Mouse (Mus musculus) kidney, postnatal 10 days (tissue): ENCODE measurements at regions not wholly inside any gene's neighbourhood (a gene's known extent, or its start where the extent isn't known, plus 50 kb on each side); places are given as distances from the start of the nearest gene placed in this dataset.
"Not testable (repeated sequence)": the region's sequence is repeated elsewhere in the genome, so short reads cannot be mapped to it uniquely, and the experiment has no call there.

Experiments used
- DNase-seq: peaks from one replicate; pipeline ENCODE4 v3.0.0; 2021; ENCODE audit warnings: mixed read lengths

DNA sequence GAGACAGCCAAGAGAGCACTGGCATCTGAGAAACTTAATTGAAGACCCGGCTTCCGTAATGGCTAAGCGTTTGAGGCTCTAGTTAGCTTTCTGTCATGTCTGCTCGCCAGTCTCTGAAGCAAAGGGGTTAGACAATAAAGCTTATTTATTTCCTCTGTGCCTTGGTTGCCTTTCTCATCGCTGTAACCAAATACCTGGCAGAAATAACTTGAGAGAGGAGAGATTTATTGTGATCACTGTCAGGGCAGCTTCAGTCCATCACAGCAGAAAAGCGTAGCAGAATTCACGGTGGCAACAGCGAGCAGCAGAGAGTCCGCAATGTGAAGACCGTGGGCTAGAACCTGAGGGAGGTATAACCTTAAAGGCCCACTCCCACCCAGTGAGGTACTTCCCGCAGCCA lies 174.2 kb upstream of the Cdkn3 start:
- DNase-seq, result no peak

DNA sequence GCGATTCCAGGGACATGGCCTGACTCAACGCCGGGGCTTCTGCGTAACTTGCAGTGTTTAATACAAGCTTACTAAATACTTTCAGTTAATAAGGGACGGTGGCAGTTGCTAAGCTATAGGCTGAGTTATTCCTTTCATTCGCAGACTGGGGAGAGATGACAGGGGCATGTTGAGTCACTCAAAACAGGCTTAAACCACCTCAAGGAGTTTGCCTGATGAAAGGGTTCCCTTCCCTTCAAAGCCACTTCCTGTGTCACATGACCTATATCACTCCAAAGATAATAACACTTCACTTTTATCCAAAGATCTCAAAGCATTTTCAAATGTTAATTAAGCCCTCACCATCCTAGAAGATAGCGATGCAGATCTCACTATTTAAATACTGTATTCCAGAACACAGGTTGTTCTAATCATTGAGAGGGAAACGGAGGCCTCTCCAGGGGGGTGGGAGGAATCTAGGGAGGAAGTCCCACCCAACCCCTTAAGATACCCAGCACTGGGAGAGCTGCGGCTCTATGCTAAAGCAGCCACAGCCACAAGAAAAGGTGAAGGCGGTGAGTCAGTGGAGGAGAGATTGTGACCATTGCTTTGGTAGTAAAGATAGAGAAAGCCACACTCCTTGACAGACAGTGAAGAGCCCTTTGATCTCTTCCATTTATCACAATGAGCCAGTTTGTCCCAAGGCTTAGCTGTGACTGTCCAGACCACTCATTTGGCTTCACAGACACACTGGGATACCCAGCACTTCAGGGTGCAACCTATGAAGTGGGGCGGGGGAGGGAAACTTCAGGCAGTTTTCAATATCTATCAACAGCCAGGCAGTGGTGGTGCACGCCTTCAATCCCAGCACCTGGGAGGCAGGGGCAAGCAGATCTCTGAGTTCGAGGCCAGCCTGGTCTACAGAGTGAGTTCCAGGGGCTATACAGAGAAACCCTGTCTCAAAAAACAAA lies 182.0 kb upstream of the Cdkn3 start:
- no peak for DNase-seq

DNA sequence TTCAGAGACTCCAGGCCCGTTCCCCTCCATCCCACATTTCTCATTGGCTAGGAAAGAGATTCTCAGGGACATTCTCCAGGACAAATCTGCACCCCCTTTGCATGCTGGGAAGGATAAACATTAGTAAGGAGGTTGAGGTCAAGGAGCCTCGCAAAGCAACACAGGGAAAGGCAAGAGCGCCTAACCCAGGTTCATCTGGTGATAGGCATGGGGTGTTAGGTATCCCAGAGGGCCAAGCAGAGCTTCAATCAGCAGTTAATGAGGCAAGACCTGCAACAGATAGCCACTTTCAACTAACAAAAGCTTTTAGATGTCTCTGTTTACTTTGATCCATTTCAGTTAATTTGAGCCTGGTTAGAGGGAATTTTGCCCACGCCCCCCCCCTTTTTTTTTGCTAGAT lies 184.5 kb upstream of the Cdkn3 start:
- DNase-seq, result no peak

DNA sequence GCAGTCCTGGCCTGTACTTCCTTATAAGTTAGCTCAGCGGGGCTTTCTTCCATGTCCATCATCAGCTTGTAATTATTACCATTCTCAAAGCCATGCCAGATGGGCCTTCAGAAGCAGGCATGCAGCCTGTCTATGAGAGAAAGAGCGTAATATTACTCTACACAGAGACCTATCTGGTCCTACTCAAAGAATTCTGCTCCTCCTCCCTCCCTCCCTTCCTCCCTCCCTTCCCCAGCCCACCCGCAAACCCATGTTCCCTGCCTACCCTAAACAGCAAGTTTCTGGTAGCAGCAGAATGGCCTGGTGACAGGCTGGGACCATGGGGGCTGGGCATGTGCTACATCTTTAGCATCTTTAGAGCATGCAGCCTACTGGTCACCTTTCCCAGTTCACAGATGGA lies 184.9 kb upstream of the Cdkn3 start:
- DNase-seq, result no peak

DNA sequence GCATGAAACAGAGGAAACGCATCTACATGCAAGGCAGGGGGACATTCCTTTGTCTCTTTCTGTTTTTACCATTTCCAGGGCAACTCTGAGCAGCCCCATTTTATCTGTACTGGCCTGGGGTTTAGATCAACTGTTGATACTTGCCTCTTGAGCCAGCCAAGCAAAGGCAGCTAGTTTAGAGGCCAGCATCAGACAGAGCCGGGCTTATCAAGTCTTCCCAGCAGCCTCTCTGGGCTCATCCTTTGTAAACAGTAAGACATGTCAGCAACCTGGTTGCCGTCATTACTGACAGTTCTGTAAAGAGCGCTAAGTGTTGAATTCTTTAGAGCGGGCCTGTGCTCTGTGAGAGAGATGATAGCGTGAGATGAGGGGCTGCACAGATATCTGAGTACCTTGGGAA lies 182.9 kb upstream of the Bmp4 start:
- DNase-seq, result no peak

DNA sequence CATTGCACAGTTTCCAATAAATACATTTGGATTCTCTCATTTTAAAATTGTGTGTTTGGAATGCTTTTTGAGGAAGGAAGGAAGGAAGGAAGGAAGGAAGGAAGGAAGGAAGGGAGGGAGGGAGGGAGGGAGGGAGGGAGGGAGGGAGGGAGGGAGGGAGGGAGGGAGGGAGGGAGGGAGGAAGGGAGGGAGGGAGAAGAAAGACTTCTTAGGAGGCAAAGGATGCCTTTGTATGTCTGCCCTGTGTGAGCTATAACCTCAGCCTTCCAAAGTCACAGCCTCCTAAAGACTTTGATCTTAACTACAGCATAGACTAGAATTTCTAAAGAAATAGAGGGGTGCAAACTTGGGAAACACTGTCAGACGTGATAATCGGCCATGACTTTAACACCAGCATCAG lies 182.5 kb upstream of the Bmp4 start:
- DNase-seq, result not testable (repeated sequence)

DNA sequence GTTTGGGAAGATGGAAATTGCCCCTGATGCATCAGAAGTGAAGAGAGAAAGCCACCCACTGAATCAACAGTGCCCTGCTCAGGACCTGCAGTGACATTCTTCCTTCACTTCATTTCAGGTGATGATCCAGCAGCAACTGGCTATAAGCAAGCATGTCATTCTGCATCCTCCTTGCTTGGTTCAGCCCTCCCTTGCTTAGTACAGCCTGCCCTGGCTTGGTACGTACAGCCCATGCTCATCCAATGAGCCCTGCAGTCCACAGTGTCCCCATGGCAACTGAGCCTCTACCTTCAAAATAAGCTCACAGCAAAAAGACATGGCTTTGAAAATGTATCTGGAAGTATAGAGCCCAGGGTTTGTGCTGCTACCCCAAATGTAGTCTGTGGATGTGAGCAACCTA lies 181.4 kb upstream of the Bmp4 start:
- DNase-seq, result no peak

DNA sequence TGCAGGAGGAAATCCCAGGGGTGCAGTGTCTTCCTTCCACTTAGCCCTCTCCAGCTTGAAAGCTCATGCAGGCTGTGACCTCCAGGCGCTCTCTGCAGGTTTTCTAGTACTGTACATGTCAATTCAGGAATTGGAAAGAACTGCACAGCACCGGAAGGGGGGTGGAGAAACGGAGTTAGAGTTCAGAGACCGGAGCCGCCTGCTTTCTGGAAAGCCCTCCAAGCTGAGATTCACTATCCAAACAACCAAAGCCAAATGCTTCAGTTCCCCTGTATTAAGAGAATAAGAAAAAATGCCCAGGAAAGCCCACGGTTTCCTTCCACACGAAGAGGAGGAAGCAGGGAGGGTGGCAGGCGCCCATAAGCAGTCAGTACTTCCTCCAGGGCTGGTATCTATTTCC lies 178.8 kb upstream of the Bmp4 start:
- DNase-seq, result peak; percentile 34

DNA sequence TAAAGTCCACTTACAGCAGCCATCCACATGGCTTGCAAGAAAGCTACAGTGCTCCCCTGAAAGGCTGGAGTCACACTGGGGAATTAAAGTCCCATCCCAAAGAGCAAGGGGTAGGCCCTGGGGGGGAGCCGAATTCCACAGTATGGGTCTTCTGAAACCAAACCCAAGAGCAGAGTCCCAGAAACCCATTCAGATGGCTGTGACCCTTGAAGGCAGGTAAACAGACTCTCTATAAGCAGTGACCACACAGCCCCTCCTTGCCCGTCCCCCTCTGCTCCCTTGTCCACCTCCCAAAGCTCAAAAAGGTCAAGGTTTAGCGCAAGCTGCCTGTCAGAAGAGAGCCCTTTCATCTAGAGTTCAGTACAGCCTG lies 176.9 kb upstream of the Bmp4 start:
- no peak for DNase-seq

DNA sequence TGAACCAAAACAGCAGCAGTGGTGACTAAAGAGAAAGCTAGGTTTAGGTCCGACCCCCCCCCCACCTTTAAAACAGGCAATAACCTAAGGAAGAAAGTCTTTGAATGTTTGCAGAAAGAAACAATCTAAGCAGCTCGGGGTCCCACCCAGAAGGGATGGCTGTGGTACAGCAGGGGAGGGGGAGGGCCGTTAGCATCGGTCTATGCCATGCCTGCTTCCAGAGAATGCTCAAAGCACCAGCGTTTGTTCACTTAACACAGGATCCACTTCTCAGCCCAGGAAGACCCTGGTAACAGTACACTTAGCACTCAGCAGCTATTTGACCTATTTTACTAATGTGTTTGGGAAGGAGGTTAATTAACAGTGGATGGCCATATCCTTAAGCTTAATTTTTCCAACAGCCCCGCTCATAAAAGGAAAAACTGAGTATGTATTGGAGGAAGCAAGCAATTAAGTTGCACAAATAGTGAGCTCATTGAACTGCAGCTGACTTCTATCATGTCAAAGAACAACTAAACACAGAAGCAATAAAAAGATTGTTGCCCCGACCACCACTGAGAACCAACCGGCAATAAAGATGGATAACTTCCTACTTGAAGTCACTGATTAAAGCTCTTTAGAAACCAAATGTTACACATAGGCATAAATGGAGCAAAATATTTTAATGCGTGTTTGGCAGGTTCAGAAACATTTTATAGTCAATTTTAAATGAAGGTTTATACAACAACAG lies 176.4 kb upstream of the Bmp4 start:
- DNase-seq, result no peak

DNA sequence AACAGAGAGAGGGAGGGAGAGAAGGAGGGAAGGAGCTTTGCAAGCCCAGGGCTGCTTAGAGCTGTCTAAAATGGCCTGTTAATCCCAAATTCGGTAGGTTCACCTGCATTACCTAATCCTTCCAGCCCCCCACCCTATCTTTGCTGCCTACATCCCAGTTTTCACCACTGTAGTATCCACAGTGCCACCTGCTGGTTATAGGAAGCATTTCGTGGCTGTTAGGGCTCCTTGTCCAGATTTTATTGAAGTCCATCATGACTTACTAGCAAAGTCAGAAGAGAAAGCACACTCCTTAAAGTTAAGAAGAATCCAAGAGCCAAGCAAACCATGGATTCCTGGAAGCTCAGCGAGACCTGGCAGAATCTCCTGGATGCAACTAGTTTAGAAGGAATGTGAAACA lies 174.5 kb upstream of the Bmp4 start:
- peak; percentile 70 for DNase-seq

DNA sequence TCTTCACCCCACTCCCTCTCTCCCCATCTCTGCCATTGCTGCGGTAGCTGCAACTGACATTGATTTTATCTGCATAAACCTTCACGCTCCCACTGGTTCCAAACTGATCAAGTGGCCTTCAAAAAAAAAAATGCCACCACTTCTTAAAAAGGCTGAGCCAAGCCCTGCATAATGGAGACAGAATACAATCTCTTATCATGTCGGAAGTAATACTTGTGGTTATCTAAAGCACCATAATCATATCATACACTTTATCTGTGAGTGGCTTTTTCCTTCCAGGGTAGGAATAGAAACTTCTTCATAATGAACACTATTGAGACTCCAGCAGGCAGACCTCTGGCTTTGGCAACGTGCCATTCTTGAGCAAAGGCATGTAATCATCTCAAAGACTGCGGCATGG lies 171.5 kb upstream of the Bmp4 start:
- DNase-seq, result no peak

DNA sequence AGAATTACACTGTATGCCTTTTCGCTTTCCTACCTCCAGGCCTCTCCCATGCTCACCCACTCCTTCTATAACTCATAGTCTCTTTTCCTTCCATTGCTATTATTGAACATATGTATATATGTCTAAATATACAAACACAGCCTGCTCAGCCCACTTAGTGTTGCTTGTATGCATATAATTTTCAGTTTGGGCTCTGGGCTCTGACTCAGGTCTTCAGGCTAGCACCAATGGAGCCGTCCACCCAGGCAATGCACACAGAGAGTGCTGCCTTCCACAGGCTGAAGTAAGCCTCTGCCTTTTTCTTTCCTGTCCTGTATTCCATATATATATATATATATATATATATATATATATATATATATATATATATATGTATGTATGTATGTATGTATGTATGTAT lies 162.8 kb upstream of the Bmp4 start:
- DNase-seq, result no peak

DNA sequence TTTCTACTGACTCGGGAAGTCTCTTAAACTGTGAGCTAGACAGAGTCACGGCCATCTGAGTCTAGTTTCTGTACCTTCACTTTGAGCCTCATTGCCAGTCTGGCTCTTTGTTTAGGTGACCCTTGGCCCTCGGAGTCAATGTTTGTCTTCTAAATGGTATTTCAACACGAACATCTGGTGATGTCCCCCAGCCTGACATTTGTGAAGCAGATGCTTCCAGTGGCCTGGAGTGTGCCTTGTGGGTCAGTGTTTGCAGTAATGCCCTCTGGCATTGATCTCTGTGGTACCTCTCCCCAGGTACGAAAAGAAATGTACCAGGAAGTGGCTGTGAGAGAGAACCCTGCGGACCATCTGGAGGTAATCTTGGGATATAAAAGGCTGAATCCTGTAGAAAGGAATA lies 155.7 kb upstream of the Bmp4 start:
- no peak for DNase-seq

DNA sequence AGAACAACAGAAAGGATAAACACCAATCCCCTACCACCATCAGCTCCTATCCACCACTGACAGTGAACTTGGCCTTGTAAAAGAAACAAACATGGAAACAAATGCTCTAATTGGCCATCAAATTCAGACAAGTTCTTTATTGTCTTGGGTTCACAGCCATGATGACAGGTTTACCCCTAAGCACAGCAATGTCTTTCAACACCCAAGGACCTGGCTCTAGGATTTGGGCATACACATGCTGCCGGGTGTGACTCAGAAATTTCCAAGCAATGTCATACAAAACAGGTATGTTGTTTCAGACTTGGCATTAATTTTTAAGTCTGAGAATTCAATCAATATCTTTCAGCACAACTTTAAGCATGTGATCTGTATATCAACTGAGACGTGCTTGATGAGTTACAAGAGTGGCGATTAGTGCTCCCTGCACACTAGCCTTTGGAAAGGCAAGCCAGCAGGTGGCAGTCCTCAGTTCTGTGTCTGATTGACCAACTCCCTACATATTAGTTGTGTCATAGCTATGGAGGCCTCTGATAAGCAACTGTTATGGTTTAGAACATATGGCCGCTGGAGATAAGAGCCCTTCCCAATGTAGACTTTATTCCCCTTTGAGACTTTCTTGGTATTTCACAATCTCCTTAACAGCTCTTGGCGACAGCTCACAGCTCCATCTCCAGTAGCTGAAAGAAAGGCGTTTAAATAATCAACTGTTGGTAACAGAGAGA lies 149.2 kb upstream of the Bmp4 start:
- DNase-seq, result no peak

DNA sequence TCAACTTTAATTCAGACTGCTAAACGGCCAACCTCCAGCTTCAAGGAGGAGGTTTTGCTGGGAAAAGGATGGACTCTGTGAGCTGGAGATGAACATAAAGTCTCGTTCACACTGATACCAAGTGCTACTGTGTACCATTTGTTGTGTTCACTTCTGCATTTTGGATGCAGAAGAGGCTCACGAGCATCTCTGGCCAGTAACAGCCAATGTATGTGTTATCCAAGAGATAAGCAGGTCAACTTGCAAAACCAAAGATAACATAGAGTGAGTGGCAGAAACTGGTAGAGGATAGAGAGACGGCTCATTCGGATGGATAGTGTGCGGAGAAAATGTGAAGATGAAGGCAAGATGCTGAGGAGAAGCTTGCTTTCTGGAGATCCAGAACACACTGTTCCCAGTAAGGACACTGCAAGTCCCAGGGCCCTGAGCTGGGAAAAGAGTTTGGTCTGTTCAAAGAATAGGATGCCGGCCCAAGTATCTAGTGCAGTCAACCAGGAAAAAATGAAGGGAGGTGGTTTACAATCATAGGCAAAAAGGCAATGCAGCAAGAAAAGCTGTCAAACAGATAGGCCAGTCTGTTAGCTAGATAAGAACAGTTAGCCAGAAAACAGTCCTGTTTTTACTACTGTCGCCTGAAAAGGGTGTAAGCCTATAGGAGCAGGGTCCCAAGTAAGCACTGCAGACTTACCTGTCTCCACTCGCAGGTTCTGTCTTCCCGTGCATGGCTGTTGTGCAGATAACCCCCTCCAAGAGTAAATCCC lies 145.7 kb upstream of the Bmp4 start:
- DNase-seq, result no peak

DNA sequence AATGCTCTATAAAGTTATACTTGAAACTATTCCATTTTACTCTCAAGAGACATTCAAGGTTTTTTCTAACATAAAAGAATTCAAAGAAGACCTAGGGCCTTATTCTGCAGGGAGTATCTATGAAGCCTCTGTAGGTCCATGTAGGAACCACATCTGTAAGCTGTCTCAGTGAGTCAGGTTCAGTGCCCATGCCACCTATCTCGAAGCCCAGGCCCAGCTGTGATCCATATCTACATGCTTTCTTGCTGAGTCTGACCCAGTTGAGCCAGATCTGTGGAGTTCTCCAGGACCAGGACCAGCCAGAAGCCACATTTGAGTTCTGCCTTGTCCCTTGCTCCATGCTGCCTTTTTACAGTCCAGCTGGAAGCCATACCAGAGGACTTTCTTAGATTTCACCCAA lies 142.2 kb upstream of the Bmp4 start:
- DNase-seq, result no peak

DNA sequence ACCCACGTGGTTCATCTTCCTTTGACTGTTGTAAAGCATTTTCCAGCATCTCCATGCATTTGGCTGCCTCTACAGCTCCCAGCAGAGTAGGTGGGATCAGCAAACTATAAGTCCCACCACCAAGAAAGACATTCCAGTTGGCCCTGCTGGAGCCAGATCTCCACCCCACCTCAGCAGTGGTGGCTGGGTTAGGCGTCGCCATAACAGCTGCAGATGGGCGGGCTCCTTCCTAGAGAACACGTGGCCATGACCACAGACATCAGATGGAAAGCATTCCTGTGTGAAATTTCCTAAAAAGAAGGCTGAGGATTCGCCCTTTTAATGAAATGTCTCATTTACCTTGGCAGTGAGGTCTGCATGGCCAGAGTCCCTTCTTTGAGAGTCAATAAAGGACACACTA lies 140.0 kb upstream of the Bmp4 start:
- DNase-seq, result no peak

DNA sequence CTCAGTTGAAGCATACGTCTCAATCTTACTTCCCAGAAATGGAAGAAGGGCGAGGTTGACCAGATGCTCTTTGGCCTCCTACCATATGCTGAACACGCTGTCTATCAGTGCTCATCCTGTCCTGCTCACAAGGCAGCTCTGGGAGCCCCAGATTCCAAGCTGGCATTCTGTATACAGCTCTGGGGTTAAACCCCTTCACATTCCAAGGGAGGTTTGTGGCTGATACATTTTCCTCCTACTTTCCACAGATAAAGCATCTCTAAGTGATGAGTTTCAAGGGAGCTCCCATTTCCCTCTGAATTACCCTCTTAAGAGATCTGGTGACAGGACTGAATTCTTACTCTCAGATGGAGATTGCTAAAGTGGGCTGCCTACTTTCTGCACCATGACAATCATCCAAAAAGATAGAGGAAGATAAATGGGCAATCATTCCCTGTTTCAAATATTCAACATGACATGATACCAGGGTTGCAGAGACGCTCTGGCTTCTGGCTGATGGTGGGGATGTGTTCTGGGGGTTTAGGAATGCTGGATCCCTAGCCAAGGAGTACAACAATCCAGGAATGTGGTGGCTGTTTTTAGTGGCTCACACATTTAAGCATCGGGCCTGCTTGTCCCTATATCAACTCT lies 138.7 kb upstream of the Bmp4 start:
- DNase-seq, result no peak

DNA sequence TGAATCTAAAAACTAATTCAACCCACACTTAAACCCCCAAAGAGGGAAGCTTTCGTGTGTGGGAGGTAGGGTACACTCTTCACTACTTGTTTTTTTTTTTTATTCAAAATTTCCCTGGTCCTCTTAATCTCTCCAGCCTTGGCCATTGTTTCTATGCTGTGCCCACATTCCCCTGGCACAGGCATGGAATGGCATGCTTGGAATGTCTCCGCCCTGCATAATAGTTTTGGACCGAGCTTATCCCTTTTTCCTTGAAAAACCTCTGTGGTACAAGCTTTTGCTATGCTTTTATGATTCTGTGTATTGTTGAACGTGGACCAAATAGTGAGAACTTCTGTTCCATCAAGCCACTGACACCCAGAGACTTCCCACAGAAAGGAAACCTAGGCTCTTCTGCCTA lies 126.8 kb upstream of the Bmp4 start:
- DNase-seq, result peak; percentile 14

DNA sequence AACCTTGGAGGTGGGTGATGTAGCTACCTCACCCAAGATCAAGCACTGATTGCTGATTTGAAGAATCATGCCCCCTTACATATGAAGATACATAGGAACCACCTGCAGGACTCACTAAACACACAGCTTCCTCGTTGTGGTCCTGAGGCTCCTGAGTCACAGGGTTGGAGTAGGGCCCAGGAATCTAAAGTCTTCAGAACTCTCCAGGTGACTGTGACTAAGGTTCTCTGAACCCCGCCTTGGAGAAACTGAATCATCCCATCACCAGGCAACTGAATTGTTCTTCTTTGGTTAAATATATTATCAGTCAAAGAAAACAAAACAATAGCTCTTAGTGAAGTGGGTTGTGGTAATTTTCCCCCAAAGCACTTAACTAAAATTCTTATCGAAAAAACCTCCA lies 125.8 kb upstream of the Bmp4 start:
- no peak for DNase-seq

DNA sequence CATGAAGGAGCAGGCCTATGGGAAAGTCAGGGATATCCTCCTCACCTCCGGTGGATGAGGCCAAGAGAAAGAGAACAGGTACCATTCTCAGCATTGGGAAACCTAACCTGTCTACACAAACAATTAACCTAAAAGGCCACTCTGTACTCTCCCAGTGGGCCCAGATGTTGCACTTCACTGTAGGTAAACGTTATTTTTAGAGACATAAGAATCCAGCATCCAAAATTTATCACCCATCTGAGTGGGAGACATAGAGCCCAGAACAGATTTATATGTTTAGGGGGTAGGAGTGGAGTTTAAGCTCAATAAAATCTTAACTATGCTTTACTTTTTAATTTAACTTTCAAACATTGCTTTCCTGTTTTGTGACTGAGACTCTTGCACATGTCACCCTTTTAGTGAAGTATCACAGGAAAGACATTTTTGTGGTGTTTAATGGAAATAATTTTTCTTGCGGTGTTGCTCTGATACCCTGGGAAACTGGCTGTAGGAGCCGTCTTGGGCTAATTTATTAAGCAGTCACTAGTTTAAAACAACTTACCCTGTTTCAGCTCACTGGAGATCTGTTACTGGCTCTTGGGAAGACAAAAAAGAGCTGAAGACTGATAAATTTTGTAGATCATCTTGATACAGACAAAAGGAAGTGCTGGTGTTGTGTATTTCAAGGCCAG lies 123.9 kb upstream of the Bmp4 start:
- no peak for DNase-seq
